Mouse (Mus musculus) CH12.LX (cell line): ENCODE data around the gene Vps37b. TPM values are rescaled to one million over a fixed set of nuclear protein-coding genes. Genes with fewer than 3 reads are reported as not detected.

Experiments
- DNase-seq: peaks from one replicate; pipeline ENCODE4 v3.0.0-alpha.2; 2013; ENCODE audit errors: extremely low read depth
- H3K27ac ChIP-seq: 2 replicates; pipeline ENCODE4 v1.5.1; 2012; ENCODE audit warnings: low read depth, mild to moderate bottlenecking, control low read depth, moderate library complexity; ENCODE audit not compliant: insufficient read depth
- H3K27me3 ChIP-seq: replicated peaks from 2 replicates; pipeline ENCODE3; 2012; ENCODE audit warnings: inconsistent platforms
- H3K36me3 ChIP-seq, 2 experiments: replicated peaks in 1 of 2; 2 replicates each; pipeline versions ENCODE3 to v1.6.1; 2012; ENCODE audit warnings: inconsistent platforms in 1 of 2, low read length in 1 of 2, mild to moderate bottlenecking in 1 of 2, mixed read lengths in 1 of 2, moderate library complexity in 1 of 2; ENCODE audit not compliant: control insufficient read depth in 1 of 2, insufficient read depth in 1 of 2
- H3K4me1 ChIP-seq, 2 experiments: 2 replicates each; pipeline ENCODE4 v1.6.1; 2012; ENCODE audit warnings: inconsistent platforms in 1 of 2, moderate library complexity in 1 of 2; ENCODE audit not compliant: insufficient read depth in 2 of 2, control insufficient read depth in 1 of 2
- H3K4me2 ChIP-seq: 2 replicates; pipeline ENCODE4 v1.6.1; 2012; ENCODE audit warnings: low read depth, mild to moderate bottlenecking, control low read depth; ENCODE audit not compliant: poor library complexity, insufficient read depth, severe bottlenecking
- H3K4me3 ChIP-seq, 3 experiments: fragments of 150-350 bp in 1 of 3; sonication (generic) in 1 of 3; replicated peaks in 1 of 3; 2 replicates each; pipeline versions ENCODE3 to v1.5.1; 2011 to 2012; ENCODE audit warnings: low read depth in 2 of 3, low read length in 2 of 3, mild to moderate bottlenecking in 2 of 3, moderate library complexity in 2 of 3, control low read depth in 1 of 3, improper control_type of control experiment in 1 of 3, inconsistent platforms in 1 of 3, mixed read lengths in 1 of 3; ENCODE audit not compliant: poor library complexity in 1 of 3
- H3K79me2 ChIP-seq: replicated peaks from 2 replicates; pipeline ENCODE4 v1.6.1; 2012; ENCODE audit warnings: mild to moderate bottlenecking, moderate library complexity; ENCODE audit not compliant: control insufficient read depth, poor library complexity, insufficient read depth, severe bottlenecking; ENCODE audit errors: extremely low read depth
- H3K9ac ChIP-seq: 2 replicates; pipeline ENCODE4 v1.6.1; 2012; ENCODE audit warnings: low read depth, mild to moderate bottlenecking, control low read depth, moderate library complexity; ENCODE audit not compliant: insufficient read depth
- H3K9me3 ChIP-seq: replicated peaks from 2 replicates; pipeline ENCODE3; 2012; ENCODE audit warnings: low read length, inconsistent platforms, mixed read lengths
- CHD1 ChIP-seq: IDR thresholded peaks from 2 replicates; pipeline ENCODE4 v1.6.1; 2012; ENCODE audit warnings: low read depth, low read length, improper control_type of control experiment, inconsistent platforms
- E2F4 ChIP-seq: IDR thresholded peaks from 2 replicates; pipeline ENCODE4 v1.6.1; 2011; ENCODE audit warnings: low read depth, low read length, improper control_type of control experiment; ENCODE audit not compliant: insufficient replicate concordance
- ETS1 ChIP-seq: conservative IDR thresholded peaks from 2 replicates; pipeline ENCODE4 v1.6.1; 2012; ENCODE audit warnings: low read depth, mild to moderate bottlenecking, inconsistent platforms, low read length, improper control_type of control experiment, moderate library complexity
- GABPA ChIP-seq: IDR thresholded peaks from 2 replicates; pipeline ENCODE4 v1.6.1; 2012; ENCODE audit warnings: low read depth, low read length, improper control_type of control experiment, inconsistent platforms; ENCODE audit not compliant: insufficient replicate concordance
- JUND ChIP-seq: conservative IDR thresholded peaks from 2 replicates; pipeline ENCODE4 v1.6.1; 2011; ENCODE audit warnings: low read depth, low read length, improper control_type of control experiment
- MAFK ChIP-seq: IDR thresholded peaks from 2 replicates; pipeline ENCODE4 v1.6.1; 2011; ENCODE audit warnings: low read length, improper control_type of control experiment; ENCODE audit not compliant: insufficient replicate concordance
- MAX ChIP-seq: IDR thresholded peaks from 2 replicates; pipeline ENCODE4 v1.6.1; 2011; ENCODE audit warnings: low read length, improper control_type of control experiment
- MAZ ChIP-seq: IDR thresholded peaks from 2 replicates; pipeline ENCODE4 v1.6.1; 2012; ENCODE audit warnings: low read depth, mild to moderate bottlenecking, inconsistent platforms, low read length, improper control_type of control experiment, moderate library complexity
- MYC ChIP-seq: IDR thresholded peaks from 2 replicates; pipeline ENCODE4 v1.6.1; 2011; ENCODE audit warnings: low read depth, mild to moderate bottlenecking, improper control_type of control experiment, low read length
- NELFE ChIP-seq: IDR thresholded peaks from 2 replicates; pipeline ENCODE4 v1.6.1; 2011; ENCODE audit warnings: low read depth, low read length, improper control_type of control experiment
- POLR2A ChIP-seq: IDR thresholded peaks from 2 replicates; pipeline ENCODE4 v1.6.1; 2011; ENCODE audit warnings: low read depth, mild to moderate bottlenecking, improper control_type of control experiment, low read length
- POLR2AphosphoS2 ChIP-seq: IDR thresholded peaks from 2 replicates; pipeline ENCODE4 v1.6.1; 2011; ENCODE audit warnings: low read depth, low read length, improper control_type of control experiment
- RCOR1 ChIP-seq: conservative IDR thresholded peaks from 2 replicates; pipeline ENCODE4 v1.6.1; 2012; ENCODE audit warnings: low read depth, mild to moderate bottlenecking, inconsistent platforms, low read length, improper control_type of control experiment
- SIN3A ChIP-seq: IDR thresholded peaks from 2 replicates; pipeline ENCODE4 v1.6.1; 2012; ENCODE audit warnings: low read length, improper control_type of control experiment, inconsistent platforms
- SMC3 ChIP-seq: IDR thresholded peaks from 2 replicates; pipeline ENCODE4 v1.6.1; 2011; ENCODE audit warnings: low read depth, low read length, improper control_type of control experiment
- TBP ChIP-seq: conservative IDR thresholded peaks from 2 replicates; pipeline ENCODE4 v1.6.1; 2011; ENCODE audit warnings: low read depth, low read length, improper control_type of control experiment
- TCF12 ChIP-seq: IDR thresholded peaks from 2 replicates; pipeline ENCODE4 v1.6.1; 2014; ENCODE audit warnings: low read depth, mild to moderate bottlenecking, inconsistent platforms, low read length, improper control_type of control experiment
- UBTF ChIP-seq: IDR thresholded peaks from 2 replicates; pipeline ENCODE4 v1.6.1; 2012; ENCODE audit warnings: low read depth, mild to moderate bottlenecking, inconsistent platforms, low read length, improper control_type of control experiment, moderate library complexity
- USF2 ChIP-seq: conservative IDR thresholded peaks from 2 replicates; pipeline ENCODE4 v1.6.1; 2011; ENCODE audit warnings: low read depth, low read length, improper control_type of control experiment
- ZC3H11A ChIP-seq: IDR thresholded peaks from 2 replicates; pipeline ENCODE4 v1.6.1; 2012; ENCODE audit warnings: low read depth, mild to moderate bottlenecking, inconsistent platforms, low read length, improper control_type of control experiment
- ZMIZ1 ChIP-seq: IDR thresholded peaks from 2 replicates; pipeline ENCODE4 v1.6.1; 2012; ENCODE audit warnings: low read depth, mild to moderate bottlenecking, inconsistent platforms, low read length, improper control_type of control experiment
- dilution Hi-C: fragments of 300-500 bp; cut with MboI; formaldehyde crosslinking; loops from 2 replicates; pipeline ENCODE4 v1.14.3; 2020; ENCODE audit warnings: low sequenced_read_pairs; ENCODE audit not compliant: extremely low pct_unique_long_range_greater_than_20kb, extremely low pct_ligation_motif_present
- in situ Hi-C: fragments of 300-500 bp; cut with MboI; formaldehyde crosslinking; loops from 3 replicates; pipeline ENCODE4 v1.14.3; 2019; ENCODE audit warnings: low sequenced_read_pairs, low pct_ligation_motif_present, low pct_unique_long_range_greater_than_20kb, mixed read lengths
- polyA plus RNA-seq: library from polyadenylated mRNA; unstranded; fragments of >175 nt; gene quantifications from 2 replicates; pipeline ENCODE4 v1.2.1, GENCODE M21; 2012; ENCODE audit warnings: low read depth; ENCODE audit not compliant: insufficient read length
- total RNA-seq, 2 experiments: library from RNA; depleted of rRNA; stranded (reverse); fragments of 300-350 nt in 1 of 2; fragments of >200 nt in 1 of 2; gene quantifications; 2 replicates each; pipeline ENCODE4 v1.2.3; 2012 to 2014

Gene Vps37b
- total and polyA plus RNA-seq, 3 experiments = 8.7 to 23.5 (median 10.2) TPM

DNA sequence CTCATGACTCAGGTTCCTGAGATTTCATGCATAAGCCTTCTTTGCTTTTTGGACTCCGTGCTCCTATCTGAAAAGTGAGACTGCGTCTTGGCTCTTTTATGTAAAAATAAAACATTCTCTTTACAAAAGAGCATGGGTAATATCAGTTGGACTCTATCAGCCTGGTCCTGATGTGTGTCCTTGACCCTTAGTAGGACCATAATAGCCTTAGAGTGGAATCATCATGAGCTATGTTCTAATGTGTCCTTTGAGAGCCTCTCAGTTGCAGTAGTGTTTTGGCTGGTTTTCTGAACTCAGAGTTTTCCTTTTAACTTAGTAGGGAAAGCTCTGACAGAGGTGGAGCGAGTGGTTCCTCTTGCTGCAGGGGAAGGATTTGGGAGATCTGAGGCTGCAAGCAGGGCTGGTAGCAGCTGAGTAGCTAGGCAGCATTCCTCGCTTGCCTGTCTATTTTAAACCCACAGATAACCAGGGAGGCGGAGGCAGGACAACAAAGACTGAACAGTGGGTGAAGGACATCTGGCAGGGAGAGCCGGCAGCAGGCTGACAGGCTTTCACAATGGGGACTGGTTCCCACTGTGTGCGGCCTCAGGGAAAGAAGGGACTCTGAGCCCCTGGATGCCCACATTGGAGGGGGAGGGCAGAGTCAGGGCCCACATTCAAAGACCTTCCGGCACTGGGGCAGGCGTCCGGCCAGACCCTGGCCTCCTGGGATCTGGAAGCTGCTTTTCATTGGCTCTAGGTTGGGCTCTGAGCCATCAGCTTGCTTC lies 11.3 kb upstream of the Vps37b start:
- no peak for TF ChIP-seq NELFE
- TF ChIP-seq POLR2A = no peak
- no peak for TF ChIP-seq JUND
- TF ChIP-seq MAX = no peak
- TF ChIP-seq SIN3A = no peak
- no peak for TF ChIP-seq UBTF
- TF ChIP-seq ZMIZ1 = no peak
- no peak for TF ChIP-seq SMC3
- no peak for TF ChIP-seq RCOR1
- TF ChIP-seq CHD1 = no peak
- no peak for TF ChIP-seq USF2
- no peak for TF ChIP-seq POLR2AphosphoS2
- no peak for TF ChIP-seq E2F4
- Histone ChIP-seq H3K4me2 (no peak overlapping the region), H3K79me2 (no peaks in the 10 kb centered on the region), H3K4me1 (no peaks in the 10 kb centered on the region), H3K36me3 (no peaks in the 10 kb centered on the region), H3K9me3 (no peaks in the 10 kb centered on the region), H3K9ac (no peak overlapping the region), H3K27me3 (no peaks in the 10 kb centered on the region), H3K27ac (no peak overlapping the region), H3K4me3 (no peak overlapping the region)
- dilution Hi-C loops = no loop called here
- in situ Hi-C loops = no loop called here
- DNase-seq = no peak

DNA sequence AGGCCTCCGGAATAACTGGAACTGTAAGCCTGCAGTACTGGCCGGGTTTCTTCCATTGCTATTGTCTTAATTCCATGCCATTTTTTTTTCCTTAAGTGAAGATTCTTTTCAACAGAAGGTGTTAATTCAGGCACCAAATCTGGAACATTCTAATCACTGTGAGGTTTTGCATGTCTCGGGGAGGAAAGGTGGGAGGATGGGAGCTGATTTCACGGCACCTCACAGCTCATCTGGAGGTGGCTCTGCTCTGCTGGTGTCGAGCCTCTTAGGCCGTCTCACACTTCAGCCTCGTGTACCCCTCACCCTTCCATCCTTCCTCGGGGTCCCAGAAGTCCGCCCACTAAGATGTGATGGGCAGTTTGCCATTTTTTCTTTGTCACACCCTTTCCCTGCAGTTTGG lies 9.0 kb upstream of the Vps37b start:
- TF ChIP-seq E2F4 (no peak), CHD1 (no peak), ZMIZ1 (no peak), TBP (no peak), MAX (no peak), MAZ (no peak), MYC (no peak), MAFK (no peak), POLR2AphosphoS2 (no peak), ETS1 (no peak), GABPA (no peak), TCF12 (no peak), ZC3H11A (no peak)
- H3K79me2 ChIP-seq = no peaks in the 10 kb centered on the region
- in situ Hi-C loops = no loop called here
- no peaks in the 10 kb centered on the region for H3K9me3 ChIP-seq
- no peak overlapping the region for H3K9ac ChIP-seq
- H3K4me2 ChIP-seq = no peak overlapping the region
- no peak overlapping the region for H3K4me3 ChIP-seq
- DNase-seq = no peak
- no peak overlapping the region for H3K27ac ChIP-seq
- no peaks in the 10 kb centered on the region for H3K27me3 ChIP-seq
- dilution Hi-C loops = no loop called here
- H3K36me3 ChIP-seq = no peaks in the 10 kb centered on the region
- H3K4me1 ChIP-seq = peaks cover 3 to 11% of the 10 kb centered on the region in 2 experiments; a peak in 3 of 4 replicates
